Mouse (Mus musculus) cerebellum, adult (tissue): ENCODE results near the gene Lsm4.

Source experiments
- ATAC-seq: cut with Nextera tagmentation; 2 replicates; pipeline ENCODE4 v1.9.2; 2017; ENCODE audit warnings: mild to moderate bottlenecking, moderate library complexity, mixed read lengths; ENCODE audit not compliant: insufficient number of reproducible peaks, low FRiP score, low TSS enrichment

The Lsm4 gene

GRCm38 (mm10) chr8:70675336-70675735 lies 2.3 kb downstream of the Lsm4 start:
- ATAC-seq: no peak

- ATAC-seq: no peak
These were observed 4.5 kb downstream of the Lsm4 start for GRCm38 (mm10) chr8:70677451-70678080.

- no peak for ATAC-seq
These were observed 5.6 kb downstream of the Lsm4 start for GRCm38 (mm10) chr8:70678679-70679078.

GRCm38 (mm10) chr8:70679404-70679803 lies 6.4 kb downstream of the Lsm4 start:
- ATAC-seq: no peak

- no peak for ATAC-seq
These were observed 7.0 kb downstream of the Lsm4 start for GRCm38 (mm10) chr8:70680039-70680438.

- no peak for ATAC-seq
These were observed 8.4 kb downstream of the Lsm4 start for GRCm38 (mm10) chr8:70681410-70681809.

- no peak for ATAC-seq
These were observed 9.1 kb downstream of the Lsm4 start for GRCm38 (mm10) chr8:70682193-70682592.

- ATAC-seq: no peak
These were observed 9.6 kb downstream of the Lsm4 start for GRCm38 (mm10) chr8:70682692-70683091.

GRCm38 (mm10) chr8:70684291-70684690 lies 11.2 kb downstream of the Lsm4 start:
- no peak for ATAC-seq

- ATAC-seq: no peak
These were observed 14.5 kb downstream of the Lsm4 start for GRCm38 (mm10) chr8:70687576-70687975.

GRCm38 (mm10) chr8:70688136-70688535 lies 15.1 kb downstream of the Lsm4 start:
- no peak for ATAC-seq

- no peak for ATAC-seq
These were observed 16.9 kb downstream of the Lsm4 start for GRCm38 (mm10) chr8:70689892-70690390.

GRCm38 (mm10) chr8:70691230-70691629 lies 18.2 kb downstream of the Lsm4 start:
- ATAC-seq: no peak

GRCm38 (mm10) chr8:70691727-70692231 lies 18.7 kb downstream of the Lsm4 start:
- no peak for ATAC-seq

- no peak for ATAC-seq
These were observed 20.6 kb downstream of the Lsm4 start for GRCm38 (mm10) chr8:70693636-70694035.

- no peak for ATAC-seq
These were observed 22.4 kb downstream of the Lsm4 start for GRCm38 (mm10) chr8:70695318-70696018.

GRCm38 (mm10) chr8:70696019-70696885 lies 23.2 kb downstream of the Lsm4 start:
- ATAC-seq: no peak

- ATAC-seq: no peak
These were observed 23.9 kb downstream of the Lsm4 start for GRCm38 (mm10) chr8:70696946-70697345.

- no peak for ATAC-seq
These were observed 24.6 kb downstream of the Lsm4 start for GRCm38 (mm10) chr8:70697366-70698250.
